Mouse (Mus musculus) myocyte (in vitro differentiated cells): ENCODE data around the gene Rab6b. TPM values are rescaled to one million over a fixed set of nuclear protein-coding genes. Genes with fewer than 3 reads are reported as not detected.

ENCODE experiments used
- H3K27me3 ChIP-seq: one replicate; pipeline ENCODE4 v1.6.1; 2011; ENCODE audit not compliant: control insufficient read depth, insufficient read depth, insufficient read length
- H3K36me3 ChIP-seq: one replicate; pipeline ENCODE4 v1.6.1; 2011; ENCODE audit not compliant: control insufficient read depth, insufficient read depth
- H3K4me2 ChIP-seq: one replicate; pipeline ENCODE4 v1.6.1; 2011; ENCODE audit warnings: low read depth, control low read depth
- H3K4me3 ChIP-seq: one replicate; pipeline ENCODE4 v1.5.1; 2011; ENCODE audit warnings: mild to moderate bottlenecking, control low read depth, moderate library complexity
- H3K79me2 ChIP-seq: one replicate; pipeline ENCODE4 v1.6.1; 2011; ENCODE audit not compliant: control insufficient read depth, insufficient read depth
- H3ac ChIP-seq: one replicate; pipeline ENCODE4 v1.6.1; 2011; ENCODE audit not compliant: control insufficient read depth, insufficient read length
- CEBPB ChIP-seq: IDR thresholded peaks from 2 replicates; pipeline ENCODE4 v1.6.1; 2011; ENCODE audit warnings: mild to moderate bottlenecking, moderate library complexity; ENCODE audit not compliant: poor library complexity, insufficient read depth, severe bottlenecking
- E2F4 ChIP-seq: IDR thresholded peaks from one replicate; pipeline ENCODE4 v1.6.1; 2011; ENCODE audit warnings: mild to moderate bottlenecking, control low read depth, moderate library complexity; ENCODE audit not compliant: insufficient read depth
- MAX ChIP-seq: IDR thresholded peaks from one replicate; pipeline ENCODE4 v1.6.1; 2011; ENCODE audit warnings: low read depth, mild to moderate bottlenecking, control low read depth
- MYOD1 ChIP-seq, 3 experiments: IDR thresholded peaks; one replicate each; pipeline ENCODE4 v1.6.1; 2011; ENCODE audit warnings: control low read depth in 2 of 3, low read depth in 2 of 3, mild to moderate bottlenecking in 2 of 3, moderate library complexity in 1 of 3; ENCODE audit not compliant: insufficient read length in 2 of 3, control insufficient read depth in 1 of 3
- MYOG ChIP-seq, 3 experiments: IDR thresholded peaks; one replicate each; pipeline ENCODE4 v1.6.1; 2011; ENCODE audit warnings: control low read depth in 2 of 3, low read depth in 2 of 3, mild to moderate bottlenecking in 2 of 3; ENCODE audit not compliant: insufficient read length in 2 of 3, control insufficient read depth in 1 of 3, insufficient read depth in 1 of 3
- POLR2A ChIP-seq: IDR thresholded peaks from one replicate; pipeline ENCODE4 v1.6.1; 2011; ENCODE audit warnings: low read depth, mild to moderate bottlenecking, control low read depth, moderate library complexity; ENCODE audit not compliant: insufficient read length
- POLR2AphosphoS2 ChIP-seq: IDR thresholded peaks from one replicate; pipeline ENCODE4 v1.6.1; 2011; ENCODE audit warnings: low read depth, control low read depth; ENCODE audit not compliant: insufficient read length
- REST ChIP-seq: IDR thresholded peaks from one replicate; pipeline ENCODE4 v1.6.1; 2011; ENCODE audit warnings: mild to moderate bottlenecking, control low read depth, moderate library complexity; ENCODE audit not compliant: insufficient read depth, insufficient read length
- SRF ChIP-seq: IDR thresholded peaks from one replicate; pipeline ENCODE4 v1.6.1; 2011; ENCODE audit warnings: low read depth; ENCODE audit not compliant: control insufficient read depth, insufficient read length
- TCF12 ChIP-seq: IDR thresholded peaks from one replicate; pipeline ENCODE4 v1.6.1; 2011; ENCODE audit warnings: mild to moderate bottlenecking, control low read depth; ENCODE audit not compliant: poor library complexity, insufficient read depth, severe bottlenecking
- TCF3 ChIP-seq: IDR thresholded peaks from one replicate; pipeline ENCODE4 v1.6.1; 2011; ENCODE audit warnings: low read depth, control low read depth; ENCODE audit not compliant: insufficient read length
- USF1 ChIP-seq: IDR thresholded peaks from one replicate; pipeline ENCODE4 v1.6.1; 2011; ENCODE audit warnings: low read depth, mild to moderate bottlenecking, control low read depth, moderate library complexity
- polyA plus RNA-seq: library from polyadenylated mRNA; unstranded; fragments of >200 nt; fragmentation: generic; extraction: Trizol; gene quantifications from one replicate; pipeline ENCODE4 v1.2.1, GENCODE M21; 2012; ENCODE audit warnings: missing spikeins

Rab6b gene
- polyA plus RNA-seq, 1 experiment: 2.4 TPM

DNA sequence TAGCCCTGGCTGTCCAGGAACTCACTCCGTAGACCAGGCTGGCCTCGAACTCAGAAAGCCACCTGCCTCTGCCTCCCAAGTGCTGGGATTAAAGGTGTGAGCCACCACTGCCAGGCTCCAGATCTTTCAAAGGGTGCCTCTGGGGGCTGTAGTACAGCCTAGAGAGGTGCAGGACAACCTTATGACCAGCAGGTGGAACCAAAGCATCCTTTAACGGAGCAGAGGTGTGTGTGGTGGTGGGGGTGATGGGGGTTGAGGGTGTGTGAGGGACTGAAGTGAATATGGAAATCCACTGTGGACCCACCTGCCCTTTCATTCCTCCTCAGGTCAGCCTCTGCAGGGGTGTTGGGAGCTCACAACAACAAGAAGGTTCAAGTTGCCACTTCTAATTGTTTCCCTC lies 113.9 kb downstream of the Rab6b start:
- TF ChIP-seq REST (no peak), POLR2AphosphoS2 (no peak), E2F4 (no peak), TCF12 (no peak), USF1 (no peak), MYOD1 (IDR thresholded peaks at IDR 0.05; ENCODE audit: control insufficient read depth in 1 of 3, insufficient read length in 2 of 3, low read depth in 2 of 3) (no peak), TCF3 (no peak)
- Histone ChIP-seq H3ac (no peak overlapping the region), H3K36me3 (no peaks in the 10 kb centered on the region), H3K4me3 (no peak overlapping the region), H3K27me3 (peaks cover 13% of the 10 kb centered on the region), H3K79me2 (no peaks in the 10 kb centered on the region), H3K4me2 (no peak overlapping the region)

DNA sequence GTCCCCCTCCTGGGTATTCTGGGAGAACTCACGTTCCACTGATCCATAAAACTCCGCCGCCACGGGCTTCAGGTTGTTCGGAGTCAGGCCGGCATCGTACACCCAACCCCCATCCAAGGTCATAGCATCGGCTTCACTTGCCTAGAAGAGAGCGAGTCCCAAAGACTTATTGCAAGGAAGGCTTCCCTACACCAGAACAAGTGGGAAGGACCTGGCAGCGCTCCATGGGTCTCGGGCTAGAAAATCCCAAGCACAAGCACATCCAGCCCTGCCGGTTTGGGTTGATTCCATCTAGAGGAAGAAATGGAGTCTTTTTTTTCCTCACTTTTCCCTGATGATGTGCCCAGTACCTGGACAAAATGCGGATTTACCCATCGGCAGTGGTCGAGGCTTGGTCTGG lies 115.2 kb downstream of the Rab6b start:
- no peaks in the 10 kb centered on the region for H3K36me3 ChIP-seq
- H3K4me3 ChIP-seq: no peak overlapping the region
- H3K27me3 ChIP-seq: peaks cover 13% of the 10 kb centered on the region
- TF ChIP-seq CEBPB (no peak), MAX (no peak), USF1 (no peak), TCF3 (no peak), MYOD1 (IDR thresholded peaks at IDR 0.05; ENCODE audit: control insufficient read depth in 1 of 3, insufficient read length in 2 of 3, low read depth in 2 of 3) (no peak), REST (no peak), E2F4 (no peak), SRF (no peak), MYOG (IDR thresholded peaks at IDR 0.05; ENCODE audit: control insufficient read depth in 1 of 3, insufficient read depth in 1 of 3, insufficient read length in 2 of 3, low read depth in 2 of 3) (no peak), TCF12 (no peak), POLR2A (no peak), POLR2AphosphoS2 (no peak)
- H3K79me2 ChIP-seq: no peaks in the 10 kb centered on the region
- H3K4me2 ChIP-seq: no peak overlapping the region
- no peak overlapping the region for H3ac ChIP-seq

DNA sequence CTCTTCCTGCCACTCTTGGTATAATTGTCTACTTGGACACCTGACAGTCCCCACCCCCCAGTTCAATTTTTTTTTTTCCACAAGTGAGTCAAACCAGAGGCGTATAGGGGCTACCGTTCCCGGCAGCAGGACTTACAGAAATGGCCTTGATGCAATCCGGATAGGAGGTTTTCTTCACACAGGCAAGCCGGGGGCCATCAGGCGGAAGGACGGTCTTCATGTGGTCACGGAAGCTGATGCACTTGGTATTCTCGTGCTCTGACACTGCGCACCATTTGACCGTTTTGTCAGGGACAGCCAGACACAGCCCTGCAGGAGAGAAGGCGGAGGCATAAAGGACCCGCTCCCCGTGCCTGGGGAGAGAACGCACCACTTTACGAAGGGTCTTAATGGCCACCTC lies 116.2 kb downstream of the Rab6b start:
- Histone ChIP-seq H3K4me2 (no peak overlapping the region), H3K4me3 (no peak overlapping the region), H3ac (no peak overlapping the region), H3K36me3 (no peaks in the 10 kb centered on the region), H3K27me3 (peaks cover 13% of the 10 kb centered on the region), H3K79me2 (no peaks in the 10 kb centered on the region)
- TF ChIP-seq E2F4 (no peak), CEBPB (no peak), TCF3 (no peak), MYOG (IDR thresholded peaks at IDR 0.05; ENCODE audit: control insufficient read depth in 1 of 3, insufficient read depth in 1 of 3, insufficient read length in 2 of 3, low read depth in 2 of 3) (no peak), POLR2A (no peak), SRF (no peak), REST (no peak)

DNA sequence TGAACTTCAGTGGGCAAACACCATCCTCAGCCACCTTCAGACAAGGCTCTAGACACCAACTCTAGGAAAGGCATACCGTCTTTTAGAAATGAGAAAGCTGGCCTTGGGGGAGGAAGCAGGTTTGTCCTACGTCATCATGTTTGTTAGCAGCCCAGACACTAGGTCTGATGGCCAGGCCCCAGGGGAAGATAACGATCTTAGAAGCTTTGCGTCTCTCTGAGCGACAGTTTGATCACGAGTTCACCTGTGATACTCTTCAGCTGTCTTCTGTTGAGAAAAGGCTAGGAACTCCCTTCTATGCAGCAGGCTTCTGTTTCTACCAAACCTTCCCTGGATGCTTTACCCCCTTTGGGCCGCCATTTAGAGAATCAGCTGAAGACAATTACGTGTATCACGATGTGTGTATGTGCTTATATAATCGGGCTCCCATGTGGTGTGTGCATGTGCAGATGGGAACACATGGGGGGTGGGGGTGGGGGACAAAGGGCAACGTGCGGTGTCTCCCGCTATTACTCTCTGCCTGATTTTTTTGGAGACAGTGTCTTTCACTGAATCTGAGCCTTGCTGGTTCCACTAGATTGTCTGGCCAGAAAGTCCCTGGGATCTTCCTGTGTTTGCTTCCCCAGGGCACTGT lies 116.9 kb downstream of the Rab6b start:
- Histone ChIP-seq H3ac (no peak overlapping the region), H3K27me3 (peaks cover 13% of the 10 kb centered on the region), H3K79me2 (no peaks in the 10 kb centered on the region), H3K36me3 (no peaks in the 10 kb centered on the region), H3K4me2 (no peak overlapping the region), H3K4me3 (no peak overlapping the region)
- no peak for TF ChIP-seq REST
- TF ChIP-seq SRF: no peak

DNA sequence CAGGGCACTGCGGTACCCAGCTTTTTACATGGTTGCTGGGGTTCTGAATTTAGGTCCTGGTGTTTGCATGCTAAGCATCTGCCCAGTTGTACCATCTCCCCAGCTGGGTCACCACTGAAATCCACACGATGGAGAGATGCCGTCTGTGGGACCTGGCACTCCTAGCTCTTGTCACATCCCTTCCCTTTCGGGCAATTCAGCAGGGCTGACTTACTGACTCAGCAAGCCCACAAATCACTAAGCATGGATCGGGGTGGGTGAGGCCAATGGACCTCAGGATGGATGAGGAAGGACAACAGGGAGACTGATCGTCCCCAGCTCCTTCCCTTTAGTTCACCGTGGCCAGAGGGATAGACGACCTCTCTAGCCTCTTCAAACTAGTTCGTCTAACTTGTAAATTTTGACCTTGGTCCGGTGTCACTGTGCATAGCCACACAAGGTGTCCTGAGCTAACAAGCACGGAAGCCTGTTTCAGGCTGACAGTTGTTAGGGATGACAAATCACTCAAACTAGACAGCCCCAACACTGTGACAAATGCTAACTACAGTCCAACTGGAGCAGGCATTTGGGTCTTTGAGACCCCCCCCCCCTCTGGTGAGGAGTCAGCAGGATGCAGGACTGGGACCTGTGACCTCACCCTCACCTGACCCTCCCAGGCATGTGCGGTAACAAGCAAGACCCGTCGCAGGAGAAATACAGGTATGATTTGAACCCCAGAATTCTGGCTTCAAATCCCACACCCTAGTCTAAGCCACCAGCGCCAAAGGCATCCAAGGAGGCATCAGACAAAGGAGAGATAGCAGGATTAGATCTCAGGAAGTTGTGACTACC lies 117.7 kb downstream of the Rab6b start:
- Histone ChIP-seq H3K36me3 (no peaks in the 10 kb centered on the region), H3K4me3 (no peak overlapping the region), H3K79me2 (no peaks in the 10 kb centered on the region), H3K4me2 (no peak overlapping the region), H3ac (no peak overlapping the region), H3K27me3 (peaks cover 18% of the 10 kb centered on the region)
- TF ChIP-seq POLR2A: no peak
- no peak for TF ChIP-seq TCF3
- no peak for TF ChIP-seq E2F4
- no peak for TF ChIP-seq MAX
- TF ChIP-seq CEBPB: no peak
- no peak for TF ChIP-seq REST
- TF ChIP-seq SRF: no peak
- no peak for TF ChIP-seq USF1
- TF ChIP-seq MYOG (IDR thresholded peaks at IDR 0.05; ENCODE audit: control insufficient read depth in 1 of 3, insufficient read depth in 1 of 3, insufficient read length in 2 of 3, low read depth in 2 of 3): no peak
- TF ChIP-seq MYOD1 (IDR thresholded peaks at IDR 0.05; ENCODE audit: control insufficient read depth in 1 of 3, insufficient read length in 2 of 3, low read depth in 2 of 3): no peak
- no peak for TF ChIP-seq TCF12
- no peak for TF ChIP-seq POLR2AphosphoS2
